Mouse (Mus musculus) liver, embryonic 14.5 days (tissue): ENCODE results near the gene Ttc6. TPM values are rescaled to one million over a fixed set of nuclear protein-coding genes. Genes with fewer than 3 reads are reported as not detected.

ENCODE experiments used
- ATAC-seq: fragments of 200-750 bp; cut with Nextera tagmentation; 2 replicates; pipeline ENCODE4 v1.8.0; 2017; ENCODE audit warnings: moderate number of reproducible peaks, mild to moderate bottlenecking, moderate library complexity; ENCODE audit not compliant: insufficient read depth
- DNase-seq, 3 experiments: peaks; one replicate each; pipeline ENCODE4 v3.0.0-alpha.2; 2012 to 2013; ENCODE audit warnings: low read depth in 3 of 3, low spot score in 3 of 3
- H3K27ac ChIP-seq: fragments of 300-500 bp; sonication (generic); 2 replicates; pipeline ENCODE4 v1.5.1; 2014; ENCODE audit warnings: moderate library complexity, mild to moderate bottlenecking, control low read depth, inconsistent platforms
- H3K27me3 ChIP-seq: fragments of 300-500 bp; sonication (generic); 2 replicates; pipeline ENCODE4 v1.6.1; 2014; ENCODE audit warnings: mild to moderate bottlenecking, low read length, moderate library complexity; ENCODE audit not compliant: control insufficient read depth, insufficient read depth
- H3K36me3 ChIP-seq: fragments of 300-500 bp; sonication (generic); replicated peaks from 2 replicates; pipeline ENCODE4 v1.6.1; 2014; ENCODE audit warnings: low read depth; ENCODE audit not compliant: control insufficient read depth, insufficient read depth
- H3K4me1 ChIP-seq, 2 experiments: fragments of 200-500 bp in 1 of 2; fragments of 300-500 bp in 1 of 2; sonication (generic) in 1 of 2; replicated peaks; 2 replicates each; pipeline ENCODE4 v1.6.1; 2012 to 2014; ENCODE audit warnings: antibody characterized with exemption in 1 of 2, inconsistent platforms in 1 of 2, low read length in 1 of 2; ENCODE audit not compliant: control insufficient read depth in 2 of 2, insufficient read depth in 2 of 2
- H3K4me2 ChIP-seq: fragments of 300-500 bp; sonication (generic); 2 replicates; pipeline ENCODE4 v1.6.1; 2014; ENCODE audit warnings: low read depth, mild to moderate bottlenecking, control low read depth, moderate library complexity
- H3K4me3 ChIP-seq, 2 experiments: fragments of 200-500 bp in 1 of 2; fragments of 300-500 bp in 1 of 2; sonication (generic) in 1 of 2; 2 replicates each; pipeline ENCODE4 v1.5.1; 2012 to 2014; ENCODE audit warnings: low read depth in 2 of 2, low read length in 2 of 2, mild to moderate bottlenecking in 2 of 2, control low read depth in 1 of 2, inconsistent platforms in 1 of 2, moderate library complexity in 1 of 2; ENCODE audit not compliant: insufficient read depth in 1 of 2
- H3K9ac ChIP-seq: fragments of 300-500 bp; sonication (generic); replicated peaks from 2 replicates; pipeline ENCODE4 v1.6.1; 2014; ENCODE audit warnings: mild to moderate bottlenecking, control low read depth, moderate library complexity
- H3K9me3 ChIP-seq: fragments of 300-500 bp; sonication (generic); 2 replicates; pipeline ENCODE4 v1.6.1; 2016; ENCODE audit warnings: low read length, mixed read lengths; ENCODE audit not compliant: control insufficient read depth
- CTCF ChIP-seq: IDR thresholded peaks from 2 replicates; pipeline ENCODE4 v1.5.1; 2016; ENCODE audit warnings: antibody characterized with exemption, low read depth, control low read depth
- EP300 ChIP-seq: IDR thresholded peaks from 2 replicates; pipeline ENCODE4 v1.6.1; 2016; ENCODE audit warnings: antibody characterized with exemption, low read depth
- WGBS: fragments of 180-500 bp; shearing (Covaris S2); extraction: QIAGEN DNeasy Blood & Tissue Kit; methylation state at CpG from one replicate; pipeline ENCODE4 v1.1.7; 2014; ENCODE audit not compliant: insufficient replicate concordance; 5-methylcytosine and 5-hydroxymethylcytosine counted together
- polyA plus RNA-seq, 2 experiments: library from polyadenylated mRNA; depleted of rRNA in 1 of 2; stranded (reverse) in 1 of 2; unstranded in 1 of 2; fragments of >200 nt; fragmentation: Nextera tagmentation in 1 of 2; extraction: Ambion mirVana in 1 of 2; gene quantifications; 2 replicates each; pipeline versions ENCODE4 v1.2.1 to v1.2.3; 2012 to 2014

Gene Ttc6
- polyA plus RNA-seq, 2 experiments: 0.04 to 0.08 TPM

GRCm38 (mm10) chr12:57764720-57765119, 200.8 kb downstream of the Ttc6 start:
- Histone ChIP-seq H3K27me3 (no peaks in the 10 kb centered on the region), H3K9me3 (no peaks in the 10 kb centered on the region), H3K27ac (no peak overlapping the region), H3K9ac (no peak overlapping the region), H3K4me1 (no peaks in the 10 kb centered on the region), H3K4me2 (no peak overlapping the region), H3K36me3 (no peaks in the 10 kb centered on the region), H3K4me3 (no peak overlapping the region)
- TF ChIP-seq CTCF: no peak
- no peak for ATAC-seq
- no peak for DNase-seq
- 60% methylated on average over 7 of the region's 7 CpGs for WGBS

GRCm38 (mm10) chr12:57776290-57776997, 212.5 kb downstream of the Ttc6 start:
- H3K4me2 ChIP-seq: no peak overlapping the region
- H3K27ac ChIP-seq: no peak overlapping the region
- no peaks in the 10 kb centered on the region for H3K4me1 ChIP-seq
- H3K4me3 ChIP-seq: no peak overlapping the region
- no peak for ATAC-seq
- no peaks in the 10 kb centered on the region for H3K27me3 ChIP-seq
- H3K9me3 ChIP-seq: no peaks in the 10 kb centered on the region
- WGBS: 20% methylated on average over 12 of the region's 12 CpGs
- no peak for TF ChIP-seq CTCF
- no peak for TF ChIP-seq EP300
- no peaks in the 10 kb centered on the region for H3K36me3 ChIP-seq
- DNase-seq: no peak
- H3K9ac ChIP-seq: no peak overlapping the region

- DNase-seq (no peak), ATAC-seq (no peak)
- Histone ChIP-seq H3K4me2 (no peak overlapping the region), H3K9ac (no peak overlapping the region), H3K27ac (no peak overlapping the region), H3K27me3 (no peaks in the 10 kb centered on the region), H3K4me3 (no peak overlapping the region), H3K4me1 (no peaks in the 10 kb centered on the region), H3K9me3 (no peaks in the 10 kb centered on the region), H3K36me3 (no peaks in the 10 kb centered on the region)
- TF ChIP-seq EP300: no peak
- 66% methylated on average over 5 of the region's 5 CpGs for WGBS
Observed at GRCm38 (mm10) chr12:57781926-57782325, 218.0 kb downstream of the Ttc6 start.

GRCm38 (mm10) chr12:57787471-57787870, 223.6 kb downstream of the Ttc6 start:
- Histone ChIP-seq H3K36me3 (no peaks in the 10 kb centered on the region), H3K27ac (no peak overlapping the region), H3K27me3 (no peaks in the 10 kb centered on the region), H3K4me2 (no peak overlapping the region), H3K4me1 (no peaks in the 10 kb centered on the region), H3K4me3 (no peak overlapping the region), H3K9ac (no peak overlapping the region), H3K9me3 (no peaks in the 10 kb centered on the region)
- WGBS: 20% methylated on average over 5 of the region's 5 CpGs
- ATAC-seq: no peak
- DNase-seq: no peak
- TF ChIP-seq CTCF (peak; percentile 58), EP300 (no peak)

Other genes with a start within 250 kb of the Ttc6 start
- gene Foxa1, start 17.2 kb upstream of the Ttc6 start, polyA plus RNA-seq (2012; rRNA removed): 1.9 and 2.0 TPM in 2 replicates
- 0.63 and 1.1 TPM in 2 replicates for gene Foxa1, start 17.2 kb upstream of the Ttc6 start, polyA plus RNA-seq (2014; fragmentation: Nextera tagmentation; extraction: Ambion mirVana)